8 mouse cellular contexts compared by ENCODE assay signal in genomic region chr17:42876001-42876903, GRCm38 (mm10). TPM values are rescaled to one million over a fixed set of nuclear protein-coding genes. Genes with fewer than 3 reads are reported as not detected.
DNase-seq lines count a peak whose midpoint lies in the region; ATAC-seq and TF ChIP-seq lines count a peak whose summit lies in the region.

Gene Cd2ap, minus strand, starts transcription at chr17:42876665.

- H3K9me3 ChIP-seq in embryonic facial prominence, embryonic 13.5 days = no peaks in the 10 kb centered on the region
- no peaks in the 10 kb centered on the region for H3K9me3 ChIP-seq in limb, embryonic 14.5 days (ENCODE audit: control insufficient read depth, low read length)
- H3K9me3 ChIP-seq in midbrain, postnatal 0 days (ENCODE audit: low read length) = no peaks in the 10 kb centered on the region

- DNase-seq in 3134 (ENCODE audit: extremely low read depth, insufficient read length, low spot score) = peak; percentile 93
- DNase-seq in adrenal gland, postnatal 36 days = peak; percentile 97 to 98
- peak; percentile 98 to 99 for DNase-seq in heart, adult 2 months
- peak; percentile 97 for DNase-seq in kidney, adult 9 months
- peak; percentile 96 for DNase-seq in limb, embryonic 14.5 days (ENCODE audit: low spot score)
- peak; percentile 97 for DNase-seq in midbrain, postnatal 0 days (ENCODE audit: low spot score)
- peak; percentile 95 to 97 for DNase-seq in spleen, postnatal 14 days (ENCODE audit: low spot score in 2 of 2)

- H3K4me2 ChIP-seq in embryonic facial prominence, embryonic 13.5 days = peak within 1 kb of the TSS; percentile 70
- peak within 1 kb of the TSS; percentile 89 for H3K4me2 ChIP-seq in limb, embryonic 14.5 days (replicated peaks; ENCODE audit: low read depth, low read length, severe bottlenecking)
- H3K4me2 ChIP-seq in midbrain, postnatal 0 days (ENCODE audit: low read depth, low read length, poor library complexity, severe bottlenecking) = peak within 1 kb of the TSS; percentile 74

- no peaks in the 10 kb centered on the region for H3K27me3 ChIP-seq in embryonic facial prominence, embryonic 13.5 days
- H3K27me3 ChIP-seq in heart, adult 2 months (ENCODE audit: control insufficient read depth, insufficient read depth, low read length) = no peaks in the 10 kb centered on the region
- no peaks in the 10 kb centered on the region for H3K27me3 ChIP-seq in limb, embryonic 14.5 days (ENCODE audit: control insufficient read depth, insufficient read depth, low read length)
- no peaks in the 10 kb centered on the region for H3K27me3 ChIP-seq in midbrain, postnatal 0 days (ENCODE audit: insufficient read depth, low read length)

- under 1% methylated on average over 76 of the region's 94 CpGs for WGBS in embryonic facial prominence, embryonic 13.5 days
- WGBS in heart, adult 2 months = under 1% methylated on average over 66 of the region's 94 CpGs
- WGBS in limb, embryonic 14.5 days = under 1% methylated on average over 65 of the region's 94 CpGs
- under 1% methylated on average over 63 of the region's 94 CpGs for WGBS in midbrain, postnatal 0 days

- TF ChIP-seq CTCF in heart, adult 2 months (IDR thresholded peaks at IDR 0.05) = no peak
- no peak for TF ChIP-seq CTCF in midbrain, postnatal 0 days (IDR thresholded peaks at IDR 0.05)

- H3K27ac ChIP-seq in embryonic facial prominence, embryonic 13.5 days = peak within 1 kb of the TSS; percentile 97
- peak within 1 kb of the TSS; percentile 97 for H3K27ac ChIP-seq in heart, adult 2 months
- H3K27ac ChIP-seq in limb, embryonic 14.5 days (replicated peaks; ENCODE audit: low read depth, low read length) = peak within 1 kb of the TSS; percentile 97
- H3K27ac ChIP-seq in midbrain, postnatal 0 days (ENCODE audit: low read depth, low read length) = peak within 1 kb of the TSS; percentile 95

- ATAC-seq in embryonic facial prominence, embryonic 13.5 days (ENCODE audit: insufficient number of reproducible peaks, insufficient read depth, low FRiP score, low TSS enrichment, low read depth) = peak; percentile 95
- peak; percentile 94 for ATAC-seq in limb, embryonic 14.5 days (ENCODE audit: low FRiP score, low read depth)
- peak; percentile 97 for ATAC-seq in midbrain, postnatal 0 days (ENCODE audit: low FRiP score)

- peak; percentile 79 for TF ChIP-seq POLR2A in heart, adult 2 months (IDR thresholded peaks at IDR 0.05; ENCODE audit: insufficient read depth, low read depth, low read length)
- TF ChIP-seq POLR2A in limb, embryonic 14.5 days (IDR thresholded peaks at IDR 0.05; ENCODE audit: borderline replicate concordance, extremely low read depth, insufficient read depth, insufficient read length) = peak; percentile 96

- no peaks in the 10 kb centered on the region for H3K79me2 ChIP-seq in heart, adult 2 months (replicated peaks; ENCODE audit: control insufficient read depth, insufficient read depth, low read length)

- intact Hi-C loops in heart, adult 2 months (cut with DNase I) = loop anchor here (5.0 to 10.0 kb wide), 3 partner anchors 59 to 359 kb away; no protein-coding TSS in a partner anchor

- H3K36me3 ChIP-seq in embryonic facial prominence, embryonic 13.5 days = no peaks in the 10 kb centered on the region
- peaks cover 12% of the 10 kb centered on the region for H3K36me3 ChIP-seq in heart, adult 2 months (ENCODE audit: control insufficient read depth, insufficient read depth, low read length)
- H3K36me3 ChIP-seq in limb, embryonic 14.5 days (ENCODE audit: control insufficient read depth, insufficient read depth, low read length) = no peaks in the 10 kb centered on the region
- H3K36me3 ChIP-seq in midbrain, postnatal 0 days (ENCODE audit: insufficient read depth, low read length) = no peaks in the 10 kb centered on the region

- peak within 1 kb of the TSS; percentile 98 for H3K9ac ChIP-seq in embryonic facial prominence, embryonic 13.5 days
- peak within 1 kb of the TSS; percentile 93 for H3K9ac ChIP-seq in heart, adult 2 months (ENCODE audit: low read depth, low read length)
- H3K9ac ChIP-seq in limb, embryonic 14.5 days (ENCODE audit: low read depth, low read length, severe bottlenecking) = peak within 1 kb of the TSS; percentile 96
- H3K9ac ChIP-seq in midbrain, postnatal 0 days (replicated peaks; ENCODE audit: low read length, poor library complexity, severe bottlenecking) = peak within 1 kb of the TSS; percentile 92

- peak within 1 kb of the TSS; percentile 90 for H3K4me3 ChIP-seq in embryonic facial prominence, embryonic 13.5 days
- peak within 1 kb of the TSS; percentile 92 for H3K4me3 ChIP-seq in heart, adult 2 months
- peak within 1 kb of the TSS; percentile 91 for H3K4me3 ChIP-seq in limb, embryonic 14.5 days (replicated peaks; ENCODE audit: low read length)
- H3K4me3 ChIP-seq in midbrain, postnatal 0 days (ENCODE audit: low read depth, low read length) = peak within 1 kb of the TSS; percentile 91

- peaks cover 9% of the 10 kb centered on the region for H3K4me1 ChIP-seq in embryonic facial prominence, embryonic 13.5 days
- H3K4me1 ChIP-seq in heart, adult 2 months (ENCODE audit: control insufficient read depth, insufficient read depth, low read length) = peaks cover 5% of the 10 kb centered on the region
- peaks cover 10% of the 10 kb centered on the region; the same call in 1 of the 2 replicates for H3K4me1 ChIP-seq in limb, embryonic 14.5 days (ENCODE audit: control insufficient read depth, insufficient read depth, low read length)
- peaks cover 5% of the 10 kb centered on the region; the same call in 1 of the 2 replicates for H3K4me1 ChIP-seq in midbrain, postnatal 0 days (ENCODE audit: insufficient read depth, low read length)

- no peak for TF ChIP-seq EP300 in heart, adult 2 months (IDR thresholded peaks at IDR 0.05; ENCODE audit: insufficient read depth, low read depth, low read length)

RNA-seq across cellular contexts. Expression of gene Cd2ap, which starts in this region (rescaled TPM):
- total RNA-seq in adrenal gland, postnatal 36 days (2021) = 10 to 100 TPM; 56.4 to 70.1 TPM
- polyA plus RNA-seq in embryonic facial prominence, embryonic 13.5 days (2015; fragmentation: Nextera tagmentation; extraction: Ambion mirVana) = 22.3 and 22.6 TPM in 2 replicates
- 10 to 100 TPM; 16.9 to 17.8 TPM for total RNA-seq in heart, adult 2 months (2021)
- polyA plus RNA-seq in heart, adult 2 months (2012; rRNA removed) = 5.0 and 9.7 TPM in 2 replicates
- polyA plus RNA-seq in limb, embryonic 14.5 days (2012; rRNA removed) = 26.8 and 30.9 TPM in 2 replicates
- 27.1 and 27.8 TPM in 2 replicates for polyA plus RNA-seq in limb, embryonic 14.5 days (2014; fragmentation: Nextera tagmentation; extraction: Ambion mirVana)
- total RNA-seq in midbrain, postnatal 0 days (2014; rRNA removed) = 15.5 and 21.2 TPM in 2 replicates
- 4.5 and 5.9 TPM in 2 replicates for polyA plus RNA-seq in midbrain, postnatal 0 days (2015; fragmentation: Nextera tagmentation; extraction: Ambion mirVana)

Comparison
In these comparisons a context has a peak if more than half of its experiments do, and no peak if none do; other contexts are left out.
1. Peak in every context shown above with its lines: DNase-seq, ATAC-seq, H3K4me3 ChIP-seq and H3K27ac ChIP-seq.